Mouse (Mus musculus) hindbrain, embryonic 12.5 days (tissue): ENCODE data around the gene Gm28557. TPM values are rescaled to one million over a fixed set of nuclear protein-coding genes. Genes with fewer than 3 reads are reported as not detected.
"Not testable (repeated sequence)": the region's sequence is repeated elsewhere in the genome, so short reads cannot be mapped to it uniquely, and the experiment has no call there.

Experiments used
- ATAC-seq: fragments of 200-750 bp; cut with Nextera tagmentation; 2 replicates; pipeline ENCODE4 v1.8.0; 2017; ENCODE audit warnings: moderate TSS enrichment; ENCODE audit not compliant: low FRiP score
- H3K27ac ChIP-seq: fragments of 300-500 bp; sonication (generic); 2 replicates; pipeline ENCODE4 v1.5.1; 2016; ENCODE audit warnings: mild to moderate bottlenecking
- H3K27me3 ChIP-seq: fragments of 300-500 bp; sonication (generic); 2 replicates; pipeline ENCODE4 v1.6.1; 2016; ENCODE audit warnings: mild to moderate bottlenecking
- H3K36me3 ChIP-seq: fragments of 300-500 bp; sonication (generic); 2 replicates; pipeline ENCODE4 v1.6.1; 2016; ENCODE audit warnings: mild to moderate bottlenecking
- H3K4me1 ChIP-seq: fragments of 300-500 bp; sonication (generic); 2 replicates; pipeline ENCODE4 v1.6.1; 2016
- H3K4me2 ChIP-seq: fragments of 300-500 bp; sonication (generic); replicated peaks from 2 replicates; pipeline ENCODE4 v1.6.1; 2016; ENCODE audit warnings: mild to moderate bottlenecking
- H3K4me3 ChIP-seq: fragments of 300-500 bp; sonication (generic); 2 replicates; pipeline ENCODE4 v1.5.1; 2016; ENCODE audit warnings: mild to moderate bottlenecking
- H3K9ac ChIP-seq: fragments of 300-500 bp; sonication (generic); 2 replicates; pipeline ENCODE4 v1.6.1; 2016; ENCODE audit warnings: mild to moderate bottlenecking, moderate library complexity
- H3K9me3 ChIP-seq: fragments of 300-500 bp; sonication (generic); replicated peaks from 2 replicates; pipeline ENCODE4 v1.6.1; 2016; ENCODE audit warnings: mild to moderate bottlenecking
- WGBS: fragments of 180-500 bp; shearing (Covaris S2); methylation state at CpG from one replicate; pipeline ENCODE4 v1.1.7; 2016; 5-methylcytosine and 5-hydroxymethylcytosine counted together
- polyA plus RNA-seq: library from polyadenylated mRNA; unstranded; fragments of >200 nt; fragmentation: Nextera tagmentation; extraction: Ambion mirVana; gene quantifications from 2 replicates; pipeline ENCODE4 v1.2.1, GENCODE M21; 2016

Gene Gm28557
- polyA plus RNA-seq: 2.2 TPM in 2 replicates

GRCm38 (mm10) chr13:67108194-67108820 is at the start of gene Gm28557:
Gene Gm28557 (minus strand): TSS chr13:67108604.
- Histone ChIP-seq H3K27me3 (no peaks in the 10 kb centered on the region), H3K4me2 (peak within 1 kb of the TSS; percentile 72), H3K9ac (peak within 1 kb of the TSS; percentile 57), H3K4me1 (peaks cover 6% of the 10 kb centered on the region), H3K4me3 (peak within 1 kb of the TSS; percentile 49), H3K27ac (peak within 1 kb of the TSS; percentile 68), H3K9me3 (0 out of 2 replicates have a peak, but pooled peaks cover 3% of the 10 kb centered on the region), H3K36me3 (no peaks in the 10 kb centered on the region; the same call in 1 of the 2 replicates)
- peak; percentile 98 for ATAC-seq
- WGBS: under 1% methylated on average over 17 of the region's 17 CpGs

- H3K9ac ChIP-seq: peak overlapping the region; percentile 64
- ATAC-seq: peak; percentile 98
- no peaks in the 10 kb centered on the region for H3K36me3 ChIP-seq
- peak overlapping the region; percentile 65 for H3K4me2 ChIP-seq
- WGBS: under 1% methylated on average over 18 of the region's 18 CpGs
- no peaks in the 10 kb centered on the region for H3K27me3 ChIP-seq
- peaks cover 7% of the 10 kb centered on the region for H3K4me1 ChIP-seq
- peak overlapping the region; percentile 54 for H3K4me3 ChIP-seq
- no peaks in the 10 kb centered on the region for H3K9me3 ChIP-seq
- peak overlapping the region; percentile 69 for H3K27ac ChIP-seq
Observed at GRCm38 (mm10) chr13:67128038-67128721, 19.8 kb upstream of the Gm28557 start.

GRCm38 (mm10) chr13:67127507-67127906 is 19.1 kb upstream of the Gm28557 start:
- not testable (repeated sequence) for H3K9ac ChIP-seq, H3K4me1 ChIP-seq, H3K9me3 ChIP-seq, H3K4me3 ChIP-seq, H3K27ac ChIP-seq, H3K27me3 ChIP-seq, H3K36me3 ChIP-seq
- ATAC-seq: peak; percentile 18
- H3K4me2 ChIP-seq: peak overlapping the region; percentile 65
- WGBS: 80% methylated on average over 10 of the region's 10 CpGs

GRCm38 (mm10) chr13:67124460-67124859 is 16.1 kb upstream of the Gm28557 start:
- no peak for ATAC-seq
- peaks cover 7% of the 10 kb centered on the region for H3K4me1 ChIP-seq
- no peaks in the 10 kb centered on the region for H3K9me3 ChIP-seq
- no peak overlapping the region for H3K9ac ChIP-seq
- no peak overlapping the region for H3K27ac ChIP-seq
- H3K4me2 ChIP-seq: no peak overlapping the region
- H3K36me3 ChIP-seq: no peaks in the 10 kb centered on the region
- H3K4me3 ChIP-seq: no peak overlapping the region
- WGBS: 88% methylated on average over 1 of the region's 1 CpGs
- H3K27me3 ChIP-seq: no peaks in the 10 kb centered on the region

- H3K9ac ChIP-seq, H3K9me3 ChIP-seq, ATAC-seq, H3K4me2 ChIP-seq, H3K27ac ChIP-seq, H3K27me3 ChIP-seq, H3K4me3 ChIP-seq, H3K36me3 ChIP-seq, H3K4me1 ChIP-seq: not testable (repeated sequence)
Observed at GRCm38 (mm10) chr13:67121360-67121759, 13.0 kb upstream of the Gm28557 start, which contains the start of gene Zfp759. Gene Zfp759 (plus strand): TSS chr13:67121660.

GRCm38 (mm10) chr13:67116163-67116562 is 7.8 kb upstream of the Gm28557 start, which contains the start of gene Rslcan18:
Gene Rslcan18 (minus strand): TSS chr13:67116263.
- H3K9ac ChIP-seq, H3K9me3 ChIP-seq, H3K4me1 ChIP-seq, H3K27ac ChIP-seq, H3K27me3 ChIP-seq, H3K4me2 ChIP-seq, H3K36me3 ChIP-seq, ATAC-seq, H3K4me3 ChIP-seq: not testable (repeated sequence)
- 92% methylated on average over 8 of the region's 8 CpGs for WGBS

- Histone ChIP-seq H3K9ac (no peak overlapping the region), H3K27ac (no peak overlapping the region), H3K4me1 (no peaks in the 10 kb centered on the region), H3K9me3 (no peaks in the 10 kb centered on the region), H3K36me3 (no peaks in the 10 kb centered on the region), H3K4me3 (no peak overlapping the region), H3K27me3 (no peaks in the 10 kb centered on the region), H3K4me2 (no peak overlapping the region)
- ATAC-seq: no peak
- 96% methylated on average over 2 of the region's 2 CpGs for WGBS
Observed at GRCm38 (mm10) chr13:67113287-67113686, 4.9 kb upstream of the Gm28557 start.

GRCm38 (mm10) chr13:67112096-67112495 is 3.7 kb upstream of the Gm28557 start:
- no peak overlapping the region for H3K4me3 ChIP-seq
- 84% methylated on average over 12 of the region's 12 CpGs for WGBS

GRCm38 (mm10) chr13:67108821-67109206 is 410 bp upstream of the Gm28557 start:
- H3K9ac ChIP-seq: no peak overlapping the region
- H3K4me2 ChIP-seq: peak overlapping the region; percentile 72
- peak overlapping the region; percentile 49 for H3K4me3 ChIP-seq
- no peaks in the 10 kb centered on the region; the same call in 1 of the 2 replicates for H3K36me3 ChIP-seq
- H3K9me3 ChIP-seq: 0 out of 2 replicates have a peak, but pooled peaks cover 3% of the 10 kb centered on the region
- H3K27me3 ChIP-seq: no peaks in the 10 kb centered on the region
- peak overlapping the region; percentile 55; the same call in 1 of the 2 replicates for H3K27ac ChIP-seq
- peak; percentile 57; the same call in 1 of the 2 replicates for ATAC-seq
- 6% methylated on average over 9 of the region's 9 CpGs for WGBS
- peaks cover 6% of the 10 kb centered on the region for H3K4me1 ChIP-seq

More at GRCm38 (mm10) chr13:67112096-67112495, 3.7 kb upstream of the Gm28557 start:
- H3K36me3 ChIP-seq: no peaks in the 10 kb centered on the region
- no peak overlapping the region for H3K4me2 ChIP-seq
- no peak for ATAC-seq
- H3K9ac ChIP-seq: no peak overlapping the region
- H3K4me1 ChIP-seq: peaks cover 6% of the 10 kb centered on the region
- no peaks in the 10 kb centered on the region for H3K27me3 ChIP-seq
- H3K9me3 ChIP-seq: no peaks in the 10 kb centered on the region
- H3K27ac ChIP-seq: no peak overlapping the region

GRCm38 (mm10) chr13:67107681-67108080 is 723 bp downstream of the Gm28557 start:
- H3K27me3 ChIP-seq: no peaks in the 10 kb centered on the region
- peak overlapping the region; percentile 49 for H3K4me3 ChIP-seq
- 71% methylated on average over 9 of the region's 9 CpGs for WGBS
- peak overlapping the region; percentile 72 for H3K4me2 ChIP-seq
- H3K9me3 ChIP-seq: 0 out of 2 replicates have a peak, but pooled peaks cover 3% of the 10 kb centered on the region
- ATAC-seq: no peak
- H3K4me1 ChIP-seq: peaks cover 6% of the 10 kb centered on the region
- no peak overlapping the region for H3K27ac ChIP-seq
- H3K9ac ChIP-seq: peak overlapping the region; percentile 57
- no peaks in the 10 kb centered on the region; the same call in 1 of the 2 replicates for H3K36me3 ChIP-seq

- H3K4me2 ChIP-seq: no peak within 1 kb of the TSS
- H3K9me3 ChIP-seq: no peaks in the 10 kb centered on the region
- no peak for ATAC-seq
- H3K9ac ChIP-seq: no peak within 1 kb of the TSS
- 90% methylated on average over 10 of the region's 10 CpGs for whole genome bisulfite sequencing
- no peak within 1 kb of the TSS for H3K4me3 ChIP-seq
- no peaks in the 10 kb centered on the region for H3K27me3 ChIP-seq
- H3K4me1 ChIP-seq: no peaks in the 10 kb centered on the region
- no peak within 1 kb of the TSS for H3K27ac ChIP-seq
- no peaks in the 10 kb centered on the region for H3K36me3 ChIP-seq
Observed at GRCm38 (mm10) chr13:67097876-67098275, 10.5 kb downstream of the Gm28557 start, which contains the start of gene Zfp708. Gene Zfp708 (minus strand): TSS chr13:67097976.

- WGBS: 93% methylated on average over 1 of the region's 1 CpGs
- Histone ChIP-seq H3K4me2 (no peak overlapping the region), H3K27me3 (no peaks in the 10 kb centered on the region), H3K27ac (no peak overlapping the region), H3K36me3 (no peaks in the 10 kb centered on the region), H3K4me1 (no peaks in the 10 kb centered on the region), H3K9me3 (no peaks in the 10 kb centered on the region), H3K9ac (no peak overlapping the region), H3K4me3 (no peak overlapping the region)
- no peak for ATAC-seq
Observed at GRCm38 (mm10) chr13:67090154-67090553, 18.2 kb downstream of the Gm28557 start.
